Mouse (Mus musculus) neural tube, embryonic 11.5 days (tissue): ENCODE results near the gene Fam171a1. TPM values are rescaled to one million over a fixed set of nuclear protein-coding genes. Genes with fewer than 3 reads are reported as not detected.

ENCODE experiments used
- microRNA-seq: library from miRNA; unstranded; fragments of <30 nt; microRNA quantifications from one replicate; pipeline ENCODE4, GENCODE M21; 2016
- polyA plus RNA-seq: library from polyadenylated mRNA; unstranded; fragments of >200 nt; fragmentation: Nextera tagmentation; extraction: Ambion mirVana; gene quantifications from 2 replicates; pipeline ENCODE4 v1.2.1, GENCODE M21; 2014

The Fam171a1 gene
- polyA plus RNA-seq, 1 experiment from 2014 or later, result 52.4 TPM

Small RNA genes within 50 kb of the gene (microRNA-seq; reads per million reads assigned to microRNA genes)
- gene Gm27306, result not detected

Other genes starting within 250 kb of the Fam171a1 start
- 53.4 and 56.0 TPM in 2 replicates for gene Nmt2, start 170.0 kb downstream of the Fam171a1 start, polyA plus RNA-seq
- 16.8 and 20.3 TPM in 2 replicates for gene Rpp38, start 218.4 kb downstream of the Fam171a1 start, polyA plus RNA-seq
- 1.7 TPM in 1 of 2 replicates, not detected in the other for gene Acbd7, start 221.9 kb downstream of the Fam171a1 start, polyA plus RNA-seq